Mouse (Mus musculus) heart, postnatal 0 days (tissue): ENCODE results near the gene Hist2h4.

Experiments
- CTCF ChIP-seq: IDR thresholded peaks from 2 replicates; pipeline ENCODE4 v1.5.1; 2016; ENCODE audit warnings: antibody characterized with exemption, control low read depth, low read depth
- EP300 ChIP-seq: IDR thresholded peaks from 2 replicates; pipeline ENCODE4 v1.6.1; 2016; ENCODE audit warnings: antibody characterized with exemption, low read depth

- TF ChIP-seq CTCF (no peak), EP300 (no peak)
Measured at GRCm38 (mm10) chr3:96228828-96229227, 34.3 kb downstream of the Hist2h4 start.
